Mouse (Mus musculus) liver, adult 2 months (tissue): ENCODE measurements around the gene Catsper4. TPM values are rescaled to one million over a fixed set of nuclear protein-coding genes. Genes with fewer than 3 reads are reported as not detected.

Experiments
- DNase-seq: peaks from one replicate; pipeline ENCODE4 v3.0.0-alpha.2; 2011; ENCODE audit warnings: low read depth, low spot score; ENCODE audit errors: extremely low read depth
- H3K27ac ChIP-seq: fragments of 200-500 bp; replicated peaks from 2 replicates; pipeline ENCODE4 v1.5.1; 2012; ENCODE audit warnings: low read depth, mild to moderate bottlenecking, control low read depth, inconsistent platforms, low read length; ENCODE audit not compliant: insufficient read depth
- H3K27me3 ChIP-seq: fragments of 200-500 bp; 2 replicates; pipeline ENCODE4 v1.6.1; 2012; ENCODE audit warnings: mild to moderate bottlenecking, moderate library complexity, low read length, inconsistent platforms; ENCODE audit not compliant: control insufficient read depth, insufficient read depth
- H3K36me3 ChIP-seq: fragments of 200-500 bp; 2 replicates; pipeline ENCODE4 v1.6.1; 2012; ENCODE audit warnings: low read length, inconsistent platforms; ENCODE audit not compliant: control insufficient read depth, insufficient read depth
- H3K4me1 ChIP-seq: fragments of 200-500 bp; 2 replicates; pipeline ENCODE4 v1.6.1; 2011; ENCODE audit warnings: low read length; ENCODE audit not compliant: control insufficient read depth, insufficient read depth
- H3K4me3 ChIP-seq: fragments of 200-500 bp; 2 replicates; pipeline ENCODE4 v1.5.1; 2011; ENCODE audit warnings: low read depth, mild to moderate bottlenecking, control low read depth, low read length, moderate library complexity; ENCODE audit not compliant: insufficient read depth
- H3K79me2 ChIP-seq: fragments of 200-500 bp; 2 replicates; pipeline ENCODE4 v1.6.1; 2012; ENCODE audit warnings: inconsistent platforms, mild to moderate bottlenecking, low read length, moderate library complexity; ENCODE audit not compliant: control insufficient read depth, insufficient read depth
- H3K9ac ChIP-seq: fragments of 200-500 bp; 2 replicates; pipeline ENCODE4 v1.6.1; 2012; ENCODE audit warnings: low read depth, mild to moderate bottlenecking, control low read depth, inconsistent platforms, low read length
- CTCF ChIP-seq: fragments of 200-500 bp; IDR thresholded peaks from 2 replicates; pipeline ENCODE4 v1.5.1; 2011; ENCODE audit warnings: low read depth, low read length, control low read depth
- POLR2A ChIP-seq: fragments of 200-500 bp; IDR thresholded peaks from 2 replicates; pipeline ENCODE4 v1.6.1; 2011; ENCODE audit warnings: low read length, control low read depth; ENCODE audit not compliant: insufficient read depth; ENCODE audit errors: extremely low read depth
- WGBS: fragments of 180-500 bp; shearing (Covaris S2); methylation state at CpG from one replicate; pipeline ENCODE4 v1.1.7; 2018; 5-methylcytosine and 5-hydroxymethylcytosine counted together
- polyA plus RNA-seq: library from polyadenylated mRNA; depleted of rRNA; stranded (reverse); fragments of >200 nt; gene quantifications from 2 replicates; pipeline ENCODE4 v1.2.3, GENCODE M21; 2012
- total RNA-seq: library from RNA; depleted of rRNA; stranded (reverse); fragments of >200 nt; gene quantifications from 2 replicates; pipeline ENCODE4 v1.2.3, GENCODE M21; 2014

Catsper4 gene
- total and polyA plus RNA-seq, 2 experiments = not detected

GRCm38 (mm10) chr4:134237582-134238278 is 10.5 kb upstream of the Catsper4 start:
- DNase-seq = no peak
- no peak overlapping the region for H3K9ac ChIP-seq

GRCm38 (mm10) chr4:134234876-134235275 is 7.7 kb upstream of the Catsper4 start:
- no peak overlapping the region for H3K4me3 ChIP-seq
- no peak overlapping the region for H3K27ac ChIP-seq
- H3K36me3 ChIP-seq = no peaks in the 10 kb centered on the region
- TF ChIP-seq POLR2A (no peak), CTCF (no peak)
- H3K79me2 ChIP-seq = no peaks in the 10 kb centered on the region
- H3K9ac ChIP-seq = no peak overlapping the region
- H3K4me1 ChIP-seq = peaks cover 4% of the 10 kb centered on the region
- no peak for DNase-seq
- H3K27me3 ChIP-seq = no peaks in the 10 kb centered on the region
- WGBS = 84% methylated on average over 5 of the region's 5 CpGs

More at GRCm38 (mm10) chr4:134237582-134238278, 10.5 kb upstream of the Catsper4 start:
- no peaks in the 10 kb centered on the region for H3K36me3 ChIP-seq
- WGBS = 65% methylated on average over 19 of the region's 19 CpGs
- peaks cover 4% of the 10 kb centered on the region for H3K4me1 ChIP-seq
- no peaks in the 10 kb centered on the region for H3K27me3 ChIP-seq
- H3K4me3 ChIP-seq = no peak overlapping the region
- no peak overlapping the region for H3K27ac ChIP-seq
- no peaks in the 10 kb centered on the region for H3K79me2 ChIP-seq
- TF ChIP-seq POLR2A = no peak
- no peak for TF ChIP-seq CTCF

GRCm38 (mm10) chr4:134230431-134230830 is 3.2 kb upstream of the Catsper4 start:
- no peaks in the 10 kb centered on the region for H3K27me3 ChIP-seq
- no peaks in the 10 kb centered on the region for H3K4me1 ChIP-seq
- H3K36me3 ChIP-seq = no peaks in the 10 kb centered on the region
- TF ChIP-seq POLR2A (no peak), CTCF (no peak)
- no peak overlapping the region for H3K4me3 ChIP-seq
- no peaks in the 10 kb centered on the region for H3K79me2 ChIP-seq
- H3K27ac ChIP-seq = no peak overlapping the region
- 37% methylated on average over 8 of the region's 8 CpGs for WGBS
- DNase-seq = no peak
- no peak overlapping the region for H3K9ac ChIP-seq

GRCm38 (mm10) chr4:134222793-134223600 is 4.2 kb downstream of the Catsper4 start:
- 54% methylated on average over 11 of the region's 11 CpGs for WGBS
- Histone ChIP-seq H3K9ac (no peak overlapping the region), H3K36me3 (no peaks in the 10 kb centered on the region), H3K27ac (no peak overlapping the region), H3K4me1 (no peaks in the 10 kb centered on the region), H3K27me3 (no peaks in the 10 kb centered on the region), H3K4me3 (no peak overlapping the region), H3K79me2 (no peaks in the 10 kb centered on the region)
- DNase-seq = no peak
- TF ChIP-seq CTCF (no peak), POLR2A (no peak)

- 51% methylated on average over 6 of the region's 6 CpGs for WGBS
- H3K9ac ChIP-seq = no peak overlapping the region
- no peaks in the 10 kb centered on the region for H3K27me3 ChIP-seq
- H3K79me2 ChIP-seq = no peaks in the 10 kb centered on the region
- no peak overlapping the region for H3K4me3 ChIP-seq
- no peak for TF ChIP-seq POLR2A
- no peak for TF ChIP-seq CTCF
- no peaks in the 10 kb centered on the region for H3K4me1 ChIP-seq
- DNase-seq = no peak
- no peak overlapping the region for H3K27ac ChIP-seq
- H3K36me3 ChIP-seq = no peaks in the 10 kb centered on the region
Measured at GRCm38 (mm10) chr4:134206488-134207053, 20.6 kb downstream of the Catsper4 start.
